Mouse (Mus musculus): ENCODE measurements around the gene Btnl10.
A peak's percentile ranks its signal among the peaks of the same experiment; 100 is the strongest.

Btnl10 gene

DNA sequence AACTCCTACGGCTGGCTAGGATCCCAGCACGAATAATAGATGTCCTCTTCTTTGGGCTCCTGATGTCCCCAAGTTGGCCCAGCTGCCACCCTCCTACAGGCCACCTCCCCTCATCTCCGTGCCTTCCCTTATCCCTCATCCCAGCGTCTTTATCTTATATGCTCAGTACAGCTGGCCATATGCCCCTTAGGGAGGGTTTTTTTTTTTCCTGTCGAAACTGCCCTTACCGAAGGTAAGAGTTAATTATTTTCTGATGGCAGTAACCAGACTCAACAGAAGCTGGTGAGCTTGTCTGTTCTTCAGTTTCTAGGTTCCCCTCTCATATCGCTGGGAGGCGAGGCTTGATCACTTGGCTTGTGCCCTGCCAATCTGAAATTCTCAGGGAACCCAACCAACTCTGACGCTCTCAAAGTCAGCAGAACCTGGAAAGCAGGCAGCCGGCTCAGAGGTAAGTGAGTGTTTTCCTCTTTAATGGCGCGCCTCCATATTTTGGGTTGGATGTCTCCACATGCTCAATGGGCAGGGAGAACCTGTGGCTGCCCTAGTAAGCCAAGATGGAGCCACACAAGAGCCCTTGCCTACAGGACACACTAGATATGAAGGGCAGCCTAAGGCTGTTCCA, at the start of gene Btnl10:
TSS of gene Btnl10 (plus strand) at position 164 of the 622 bp plus-strand sequence.
- DNase-seq (ENCODE audit: low spot score) = no peak

DNA sequence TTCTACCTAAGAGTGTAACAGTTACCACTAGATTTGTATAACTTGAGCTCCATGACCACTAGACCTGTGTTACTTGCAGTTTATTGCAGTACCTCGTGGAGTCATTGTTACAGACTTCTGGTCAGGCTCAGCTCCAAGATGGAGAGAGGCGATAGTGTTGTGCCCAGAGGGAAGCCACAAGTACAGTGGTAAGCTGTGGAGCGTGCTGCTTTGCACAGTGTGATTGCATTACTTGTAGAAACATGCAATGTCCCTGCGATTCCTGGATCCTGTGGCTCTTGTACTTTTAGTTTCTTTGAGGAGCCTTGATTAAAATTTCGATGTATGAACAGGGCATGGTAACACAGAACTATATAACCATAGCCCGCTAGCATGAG, 49.8 kb upstream of the Btnl10 start:
- DNase-seq (ENCODE audit: low spot score) = no peak

DNA sequence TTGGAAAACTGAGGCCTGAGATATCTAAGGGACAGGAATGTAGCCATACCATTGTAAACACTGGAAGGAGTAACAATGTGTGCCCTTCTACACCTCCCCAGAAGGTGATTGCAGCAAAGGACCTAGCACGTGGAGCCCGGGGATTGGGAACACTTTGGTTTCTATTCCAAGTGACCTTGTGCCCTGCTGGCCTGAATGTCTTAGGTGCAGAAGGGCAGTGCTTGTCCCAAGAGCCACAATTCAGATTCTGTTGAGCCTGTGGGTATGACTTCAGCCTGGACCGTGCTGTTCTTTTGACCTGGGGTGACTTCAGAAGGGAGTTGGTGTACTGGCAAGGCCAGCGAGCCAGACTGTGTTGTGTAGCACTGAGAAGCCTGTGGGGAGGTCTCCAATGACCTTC, 46.7 kb upstream of the Btnl10 start:
- DNase-seq (ENCODE audit: low spot score) = no peak

DNA sequence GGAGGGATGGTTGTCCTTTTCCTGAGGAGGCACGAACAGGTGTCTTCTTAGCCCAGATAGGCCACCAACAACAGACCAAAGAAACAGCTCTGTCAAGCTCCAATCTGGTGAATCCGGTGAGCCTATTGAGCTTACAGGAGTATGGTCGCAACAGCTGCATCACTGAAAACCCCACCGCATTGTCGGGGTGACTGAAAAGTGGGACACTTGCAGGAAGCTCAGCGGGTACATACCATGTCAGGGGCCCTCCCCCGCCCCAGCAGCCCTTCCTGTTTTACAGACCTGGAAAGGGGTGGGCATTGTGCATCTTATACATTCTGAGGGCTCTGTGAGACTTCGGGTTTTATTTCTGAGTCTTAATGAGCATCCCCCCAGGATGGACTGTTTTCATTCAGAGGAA, 34.0 kb upstream of the Btnl10 start:
- no peak for DNase-seq (ENCODE audit: low spot score)

DNA sequence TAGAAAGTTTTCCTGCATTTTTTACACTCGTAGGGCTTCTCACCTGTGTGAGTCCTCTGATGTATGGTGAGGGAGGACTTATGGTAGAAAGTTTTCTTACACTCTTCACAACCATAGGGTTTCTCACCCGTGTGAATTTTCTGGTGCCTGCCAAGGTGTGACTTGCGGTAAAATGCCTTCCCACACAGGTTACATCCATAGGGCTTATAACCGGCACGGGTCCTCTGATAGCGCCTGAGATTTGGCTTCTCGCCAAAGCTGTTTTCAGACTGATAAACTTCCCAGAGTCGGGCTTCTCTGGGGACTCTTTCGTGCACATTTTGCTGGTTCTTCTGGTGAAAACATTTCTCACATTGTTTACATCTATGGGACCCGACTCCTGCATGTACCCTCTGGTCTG, 27.2 kb upstream of the Btnl10 start:
- no peak for DNase-seq (ENCODE audit: low spot score)

DNA sequence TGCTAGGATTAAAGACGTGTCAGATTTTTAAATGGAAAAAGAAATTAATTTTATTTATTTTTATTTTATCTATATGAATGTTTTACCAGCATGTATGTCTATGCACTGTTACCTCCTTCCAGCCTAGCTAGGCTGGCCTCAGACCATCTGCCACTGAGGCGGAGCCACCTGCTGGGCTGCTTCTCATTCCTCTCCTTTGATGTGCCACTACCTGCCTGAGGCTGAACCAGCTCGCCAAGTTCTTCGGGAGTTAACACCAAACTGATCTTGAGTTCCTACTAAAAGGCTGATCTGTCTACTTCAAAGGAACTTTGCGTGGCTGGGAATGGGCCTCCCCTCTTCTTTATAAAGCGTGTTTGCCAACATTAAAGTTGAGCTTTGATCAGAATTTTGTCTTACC, 23.3 kb upstream of the Btnl10 start:
- no peak for DNase-seq (ENCODE audit: low spot score)

DNA sequence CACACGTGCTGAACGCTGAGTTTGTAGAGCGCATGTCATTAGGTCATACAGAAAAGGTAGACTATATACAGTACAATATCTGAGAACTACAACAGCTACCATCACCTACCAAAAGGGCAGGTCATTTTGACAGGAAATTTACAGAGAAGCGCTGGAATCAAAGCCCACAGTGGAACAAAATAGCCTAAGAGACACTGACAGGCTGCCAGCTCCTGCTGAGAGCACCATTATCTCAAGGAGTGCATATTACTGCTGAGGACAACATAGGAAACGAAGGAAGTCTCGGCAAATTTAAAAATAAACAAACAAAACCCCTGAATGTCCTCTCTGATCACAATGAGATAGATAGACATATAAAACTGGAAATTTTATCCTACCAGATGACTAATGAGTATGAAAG, 20.2 kb upstream of the Btnl10 start:
- DNase-seq (ENCODE audit: low spot score) = no peak

DNA sequence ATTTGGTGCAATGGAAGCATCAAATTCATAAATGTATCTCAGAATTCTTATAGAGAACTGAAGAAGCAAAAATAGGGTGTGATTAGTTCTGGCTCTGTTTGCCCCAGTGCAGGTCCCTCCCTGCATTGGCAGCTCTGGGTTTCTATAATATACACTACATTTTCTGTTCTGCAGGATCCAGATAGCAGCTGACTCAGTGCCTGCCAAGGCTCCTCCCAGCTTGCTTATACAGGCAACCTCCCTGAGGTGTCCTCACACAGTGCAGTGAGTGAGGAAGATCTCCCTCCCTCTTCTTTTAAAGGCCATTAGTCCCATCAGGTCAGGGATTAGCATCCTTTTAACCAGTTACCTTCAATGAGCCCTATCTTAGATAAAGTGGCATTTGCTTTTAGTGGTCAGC, 16.6 kb upstream of the Btnl10 start:
- DNase-seq (ENCODE audit: low spot score) = no peak

DNA sequence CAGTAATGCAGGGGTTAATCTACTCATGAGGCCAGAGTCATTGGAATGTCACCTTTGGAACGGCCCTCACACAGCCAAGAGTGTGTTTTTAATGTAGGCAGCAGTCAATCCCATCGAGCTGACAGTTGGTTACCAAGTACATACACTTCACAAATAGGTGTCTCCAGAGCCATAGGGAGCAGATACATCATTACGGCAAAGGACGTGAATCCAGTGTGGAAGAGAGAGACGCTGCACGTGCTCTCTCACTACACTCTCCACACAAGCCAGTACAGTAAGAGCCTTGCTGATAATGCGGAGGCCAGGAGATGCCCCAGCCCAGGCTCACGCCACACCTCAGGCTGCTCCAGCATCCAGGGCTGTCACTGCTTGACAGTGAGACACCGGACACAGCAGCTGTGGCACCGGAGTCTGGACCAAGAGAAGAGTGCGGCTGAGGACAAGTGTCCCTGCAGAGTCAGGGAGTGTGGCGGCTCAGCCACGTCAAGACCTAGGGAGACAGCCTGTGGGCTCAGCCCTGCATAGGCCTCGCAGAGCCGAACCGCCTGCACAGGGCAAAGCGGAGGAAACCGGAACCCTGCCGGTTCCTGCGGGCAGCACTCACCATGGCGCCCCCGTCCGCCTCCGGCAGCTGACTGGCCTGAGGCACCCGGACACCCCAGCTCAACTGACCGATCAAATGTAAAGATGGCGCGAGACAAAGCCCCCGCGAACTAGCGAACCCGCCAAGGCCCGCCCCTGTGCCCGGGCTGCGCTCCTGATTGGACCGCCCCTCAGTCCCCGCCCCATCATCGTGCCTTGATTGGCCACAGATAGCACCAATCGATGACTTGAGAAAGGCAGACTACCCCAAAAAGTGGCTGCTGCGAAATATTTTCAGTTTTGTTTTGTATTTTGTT, 13.9 kb upstream of the Btnl10 start, which contains the start of gene Zfp39:
TSS of gene Zfp39 (minus strand) at position 715 of the 899 bp plus-strand sequence.
- DNase-seq (ENCODE audit: low spot score) = peak; percentile 91

DNA sequence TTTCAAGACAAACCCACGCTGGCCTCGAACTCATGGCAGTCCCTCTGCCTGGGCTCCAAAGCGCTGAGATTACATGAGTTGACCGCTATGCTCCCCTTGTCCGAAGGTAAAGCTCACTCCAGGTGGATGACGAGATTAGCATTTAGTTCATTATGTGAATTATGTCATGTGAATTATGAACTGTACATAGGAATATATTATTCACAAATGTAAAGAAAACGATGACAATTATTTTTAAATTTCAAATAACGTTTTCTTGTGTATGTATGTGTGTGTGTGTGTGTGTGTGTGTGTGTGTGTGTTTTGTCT, 13.3 kb upstream of the Btnl10 start:
- DNase-seq (ENCODE audit: low spot score) = no peak

DNA sequence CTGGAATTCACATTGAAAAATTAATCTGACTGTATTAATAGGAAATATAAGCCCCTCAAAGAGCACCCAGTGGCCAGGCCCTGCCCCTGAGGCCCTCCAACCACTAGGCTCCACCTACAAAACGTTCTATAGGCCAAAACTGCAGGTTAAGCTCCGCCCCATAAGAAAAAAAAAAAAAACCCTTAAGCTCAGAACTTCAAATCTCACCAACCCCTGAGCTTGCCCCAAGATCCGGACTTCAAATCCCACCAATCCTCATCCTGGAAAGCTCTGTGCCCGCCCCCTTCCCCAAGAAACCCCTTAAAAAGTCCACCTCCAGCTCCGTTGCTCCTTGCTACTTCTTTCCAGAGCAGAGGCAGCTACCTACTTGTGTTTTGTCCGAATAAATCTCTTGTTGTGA, 12.9 kb upstream of the Btnl10 start:
- no peak for DNase-seq (ENCODE audit: low spot score)

DNA sequence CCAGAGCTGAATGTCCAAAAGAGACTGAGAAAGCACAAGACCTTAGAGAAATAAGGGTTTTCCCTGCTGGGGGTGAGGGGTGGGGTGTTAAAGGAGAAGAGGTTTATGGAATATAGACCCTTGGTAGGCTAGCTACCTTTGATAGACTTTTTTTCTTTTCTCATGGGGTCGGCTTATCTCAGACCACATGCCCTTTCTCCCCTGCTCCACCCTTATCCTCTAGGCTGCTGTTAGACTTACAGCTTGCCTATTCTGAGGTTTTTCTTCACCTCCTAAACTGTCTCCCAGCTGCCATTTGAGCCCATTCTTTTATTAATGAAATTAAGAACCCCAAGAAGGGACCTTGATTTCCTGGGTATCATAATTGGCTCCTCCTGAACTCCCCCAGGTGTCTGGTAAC, 3.9 kb upstream of the Btnl10 start:
- DNase-seq (ENCODE audit: low spot score) = no peak

DNA sequence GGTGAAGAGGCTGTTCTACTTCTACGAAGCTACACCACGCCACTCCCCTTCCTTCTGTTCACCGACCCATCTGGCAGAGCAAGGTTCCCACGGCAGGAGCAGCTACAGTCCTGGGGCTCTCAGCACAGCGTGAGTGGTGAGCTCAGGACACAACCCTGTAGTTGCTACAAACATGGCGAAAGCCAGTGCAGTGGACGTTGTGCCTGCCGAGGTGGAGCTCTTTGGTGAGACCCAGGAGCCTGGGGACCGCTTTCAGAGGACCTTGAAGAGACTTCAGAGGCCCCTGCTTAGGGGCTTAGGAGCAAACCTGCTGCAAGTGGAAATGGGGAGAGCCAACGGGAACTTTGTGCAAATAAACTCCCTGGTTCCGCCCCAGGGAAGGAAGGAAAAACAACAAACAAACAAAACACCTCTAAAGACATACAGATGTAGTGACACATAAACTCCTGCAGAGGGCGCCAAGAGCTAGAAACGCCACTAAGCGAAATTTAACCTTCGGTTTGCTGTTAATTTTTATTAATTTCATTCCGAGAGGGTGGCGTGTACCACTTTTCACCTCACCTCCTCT, 3.2 kb upstream of the Btnl10 start:
- no peak for DNase-seq (ENCODE audit: low spot score)

DNA sequence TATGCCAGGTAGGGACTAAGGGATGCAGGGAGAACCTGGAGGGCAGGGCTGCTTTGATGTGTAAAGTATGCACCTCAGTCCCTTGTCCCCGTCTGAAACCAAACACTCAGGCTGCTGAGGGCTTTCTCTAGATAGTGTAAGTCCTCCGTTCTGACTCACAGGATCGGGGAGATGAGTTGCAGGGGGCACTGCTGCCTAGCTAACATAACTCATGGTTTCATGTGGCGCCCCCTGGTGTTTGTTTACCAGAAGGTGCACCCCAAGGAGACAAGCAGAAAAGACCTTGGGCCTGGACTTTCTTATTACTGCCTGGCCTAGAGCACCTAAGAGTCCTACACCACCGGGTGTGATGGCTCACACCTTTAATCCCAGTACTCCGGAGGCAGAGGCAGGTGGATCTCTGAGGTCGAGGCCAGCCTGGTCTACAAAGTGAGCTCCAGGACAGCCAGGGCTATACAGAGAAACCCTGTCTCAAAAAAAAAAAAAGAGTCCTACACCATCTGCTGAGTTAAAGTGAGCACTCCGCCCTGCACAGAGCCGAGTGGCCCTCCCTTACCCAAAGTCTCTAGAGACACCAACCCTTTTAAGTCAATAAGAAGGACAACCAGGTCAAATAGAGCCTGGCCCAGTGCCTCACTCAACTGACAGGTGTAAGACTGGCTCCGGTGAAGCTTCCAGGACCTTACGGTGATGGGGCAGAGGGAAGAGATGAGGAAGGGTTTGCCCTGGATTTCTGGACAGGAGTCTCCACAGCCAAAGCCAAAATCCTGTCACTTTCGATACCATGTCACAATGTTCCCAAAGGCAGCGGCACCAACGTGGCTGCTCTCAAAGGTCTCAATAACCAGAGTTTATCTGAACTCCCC, 596 bp upstream of the Btnl10 start:
- DNase-seq (ENCODE audit: low spot score) = no peak

DNA sequence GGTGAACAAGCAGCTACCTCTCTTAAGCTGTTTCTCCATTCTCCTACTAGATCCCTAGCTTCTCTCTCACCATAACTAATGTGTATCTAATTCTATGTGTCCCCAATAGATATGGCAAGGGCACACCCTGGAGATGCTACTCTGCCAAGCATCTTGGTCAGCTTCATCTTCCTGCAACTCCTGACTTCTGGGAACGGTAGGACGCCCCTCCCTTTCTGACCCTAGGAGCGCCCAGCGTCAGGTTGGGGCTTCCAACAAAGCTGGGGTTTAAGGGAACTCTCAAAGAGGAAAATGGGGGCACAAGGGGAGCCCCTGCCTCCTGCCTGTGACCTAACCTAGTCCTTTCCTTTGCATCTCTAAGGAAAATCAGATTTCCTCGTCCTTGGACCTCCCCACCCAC, 1.1 kb downstream of the Btnl10 start:
- DNase-seq (ENCODE audit: low spot score) = no peak

DNA sequence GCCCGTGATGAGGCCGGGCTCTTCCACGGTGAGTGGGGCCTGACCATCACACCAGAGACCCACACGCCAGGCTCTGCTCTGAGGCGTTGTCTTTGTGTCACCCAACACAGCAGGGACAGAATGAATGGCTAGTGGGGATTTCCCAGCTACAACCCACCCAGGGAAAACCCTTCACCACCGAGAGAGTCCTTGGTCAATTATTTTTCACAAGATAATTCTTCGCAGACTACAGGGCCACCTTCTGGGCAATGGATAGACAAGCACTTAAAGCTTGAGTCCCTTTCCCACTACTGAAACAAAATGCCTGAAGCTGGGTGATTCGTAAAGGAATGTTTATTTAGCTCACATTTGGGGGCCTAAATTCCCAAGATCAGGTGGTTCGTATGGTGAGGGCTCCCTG, 4.7 kb downstream of the Btnl10 start:
- no peak for DNase-seq (ENCODE audit: low spot score)

DNA sequence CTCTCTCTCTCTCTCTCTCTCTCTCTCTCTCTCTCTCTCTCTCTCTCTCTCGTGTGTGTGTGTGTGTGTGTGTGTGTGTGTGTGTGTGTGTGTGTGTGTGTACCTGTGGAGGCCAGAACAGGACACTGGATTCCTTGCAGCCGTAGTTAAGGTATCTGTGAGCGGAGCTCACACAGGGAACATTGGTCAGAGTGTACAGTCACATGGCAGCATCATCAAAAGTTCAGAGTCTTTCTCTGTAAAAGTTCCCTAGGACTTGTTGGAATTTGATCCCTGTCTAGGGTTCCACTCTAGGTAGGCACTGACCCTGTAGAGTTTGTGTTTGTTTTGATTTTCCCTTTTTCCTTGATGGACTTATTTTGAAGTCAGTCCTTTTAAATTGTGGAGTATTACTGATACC, 8.9 kb downstream of the Btnl10 start:
- no peak for DNase-seq (ENCODE audit: low spot score)

DNA sequence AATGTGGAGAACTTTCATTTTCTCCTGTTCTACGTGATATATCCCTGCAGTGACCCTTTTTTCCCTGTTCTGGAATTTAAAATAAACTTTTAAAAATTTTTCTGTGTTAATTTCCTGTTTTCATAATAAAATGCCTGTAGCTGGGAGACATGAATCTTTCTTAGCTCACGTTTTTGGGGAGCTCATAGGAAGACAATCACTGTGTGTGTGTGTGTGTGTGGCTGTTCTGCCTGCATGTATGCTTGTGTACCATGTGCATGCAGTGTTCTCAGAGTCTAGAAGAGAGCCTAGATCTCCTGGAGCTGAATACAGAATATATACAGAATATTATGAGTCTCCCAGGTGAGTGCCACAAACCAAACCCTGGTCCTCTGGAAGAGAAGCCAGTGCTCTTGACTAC, 9.3 kb downstream of the Btnl10 start:
- DNase-seq (ENCODE audit: low spot score) = no peak

DNA sequence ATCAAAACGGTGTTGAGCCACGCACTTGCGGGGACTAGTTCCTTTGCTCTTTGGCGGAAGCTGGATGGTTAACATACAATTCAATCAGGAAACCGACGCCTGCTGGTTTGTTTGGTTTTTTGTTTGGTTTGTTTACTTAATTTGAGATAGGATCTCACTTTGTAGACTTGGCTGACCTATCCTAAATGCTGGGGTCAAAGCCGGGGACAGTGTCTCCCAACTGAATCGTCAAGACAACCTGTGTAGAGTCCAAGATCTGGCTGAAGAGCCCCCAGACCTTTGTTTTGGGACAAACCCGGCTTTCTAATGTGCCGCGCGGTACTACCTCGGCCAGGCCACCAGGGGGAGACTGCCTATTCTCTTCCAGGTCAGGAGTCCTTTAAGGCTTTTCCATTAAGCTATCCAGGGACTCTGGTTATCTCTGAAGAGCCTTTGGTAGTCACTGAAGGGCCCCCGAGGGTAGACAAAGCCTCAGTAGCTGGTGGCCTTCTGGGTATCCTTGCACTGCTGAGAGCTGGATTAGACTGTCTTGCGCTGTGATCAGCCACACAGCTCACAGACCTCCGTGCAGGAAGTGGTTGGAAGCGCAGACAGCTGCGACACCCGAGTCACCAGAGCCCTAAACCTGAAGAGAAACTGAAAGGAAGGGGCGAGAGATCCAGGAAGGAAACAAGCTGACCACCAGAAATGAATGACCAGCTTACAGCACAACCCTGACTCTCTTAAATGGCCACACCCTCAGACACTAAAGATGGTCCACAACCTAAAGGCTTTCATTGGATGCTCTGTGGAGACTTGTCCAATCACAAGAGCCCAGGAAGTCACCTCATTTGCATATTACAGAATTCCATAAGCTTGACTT, 10.3 kb downstream of the Btnl10 start:
- no peak for DNase-seq (ENCODE audit: low spot score)

DNA sequence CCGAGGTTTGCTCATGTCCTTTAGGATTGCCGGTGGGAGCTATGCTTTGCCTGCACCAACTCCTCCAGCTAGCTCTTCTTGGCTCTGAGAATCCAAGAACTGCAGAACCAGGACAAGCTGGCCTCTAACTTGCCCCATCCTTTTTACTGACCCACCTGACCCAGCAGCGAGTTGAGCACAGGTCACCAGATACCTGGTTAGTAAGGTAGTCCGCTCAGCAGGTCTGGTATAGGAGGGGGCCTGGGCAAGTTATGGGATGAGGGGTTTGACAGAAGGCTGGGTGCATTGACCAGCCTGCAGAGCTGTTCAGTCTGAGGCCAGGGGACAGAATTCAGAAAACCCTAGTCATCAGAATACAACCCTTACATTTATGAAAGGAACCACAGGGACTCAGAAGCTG, 11.3 kb downstream of the Btnl10 start:
- DNase-seq (ENCODE audit: low spot score) = no peak

DNA sequence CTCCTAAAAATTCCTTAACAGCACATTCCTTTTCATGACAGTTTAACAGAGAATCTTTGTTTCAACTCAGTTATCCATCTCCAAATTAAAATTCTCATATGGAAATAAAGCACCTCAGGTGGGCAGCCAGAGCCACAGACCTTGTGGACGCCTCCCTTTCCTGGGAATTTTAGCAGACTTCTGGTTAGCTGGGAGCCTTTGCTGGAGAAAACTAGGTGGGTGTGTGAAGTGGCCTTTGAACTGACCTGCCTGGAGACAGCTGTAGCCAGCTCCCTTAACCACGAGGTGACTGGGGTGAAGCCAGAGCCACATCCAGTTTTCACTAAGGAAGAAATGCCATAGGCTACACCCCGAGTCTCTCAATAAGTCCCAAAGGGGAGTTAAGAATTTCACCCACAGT, 11.9 kb downstream of the Btnl10 start:
- DNase-seq (ENCODE audit: low spot score) = no peak

DNA sequence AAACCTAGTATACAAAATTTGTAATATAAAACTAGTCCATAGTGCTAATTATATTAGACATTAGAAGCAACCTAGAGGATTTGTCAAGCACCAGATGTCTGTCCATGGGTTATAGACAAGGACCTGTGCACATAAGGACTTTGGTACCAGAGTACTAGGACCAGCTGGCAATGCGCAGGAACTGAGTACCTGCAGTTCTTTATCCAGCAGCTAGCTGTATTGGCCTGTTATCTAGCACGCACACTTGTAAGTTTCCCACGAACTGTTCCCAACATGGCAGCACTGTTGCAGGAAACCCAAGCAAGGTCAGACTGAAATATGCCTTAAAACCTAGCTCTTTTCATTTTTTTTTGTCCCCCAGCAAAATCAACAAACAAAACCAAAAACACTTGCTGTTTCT, 12.5 kb downstream of the Btnl10 start:
- no peak for DNase-seq (ENCODE audit: low spot score)

Data from layer of hippocampus, adult 9-10 months (tissue).